Mouse (Mus musculus) MEL (cell line): ENCODE measurements around the gene Uncx. TPM values are rescaled to one million over a fixed set of nuclear protein-coding genes. Genes with fewer than 3 reads are reported as not detected.

Experiments
- DNase-seq: peaks from one replicate; pipeline ENCODE4 v3.0.0; 2011; ENCODE audit warnings: low read depth, low spot score
- H3K27ac ChIP-seq: 2 replicates; pipeline ENCODE4 v1.5.1; 2012; ENCODE audit warnings: low read depth, mild to moderate bottlenecking, control low read depth, low read length, moderate library complexity; ENCODE audit not compliant: control insufficient read depth
- H3K27me3 ChIP-seq, 2 experiments: fragments of 150-350 bp in 1 of 2; sonication (generic) in 1 of 2; 2 replicates each; pipeline ENCODE4 v1.6.1; 2012; ENCODE audit warnings: low read length in 2 of 2, mild to moderate bottlenecking in 2 of 2, improper control_type of control experiment in 1 of 2, moderate library complexity in 1 of 2; ENCODE audit not compliant: insufficient read depth in 2 of 2, control insufficient read depth in 1 of 2
- H3K36me3 ChIP-seq, 2 experiments: 2 replicates each; pipeline ENCODE4 v1.6.1; 2012 to 2014; ENCODE audit warnings: low read length in 2 of 2, improper control_type of control experiment in 1 of 2, inconsistent platforms in 1 of 2, mild to moderate bottlenecking in 1 of 2; ENCODE audit not compliant: insufficient read depth in 2 of 2, control insufficient read depth in 1 of 2
- H3K4me1 ChIP-seq, 2 experiments: fragments of 150-350 bp in 1 of 2; sonication (generic) in 1 of 2; 2 replicates each; pipeline ENCODE4 v1.6.1; 2012; ENCODE audit warnings: low read length in 2 of 2, improper control_type of control experiment in 1 of 2, mild to moderate bottlenecking in 1 of 2; ENCODE audit not compliant: insufficient read depth in 2 of 2, control insufficient read depth in 1 of 2
- H3K4me3 ChIP-seq, 2 experiments: fragments of 150-350 bp in 1 of 2; sonication (generic) in 1 of 2; 2 replicates each; pipeline ENCODE4 v1.5.1; 2012; ENCODE audit warnings: low read depth in 2 of 2, low read length in 2 of 2, mild to moderate bottlenecking in 2 of 2, moderate library complexity in 2 of 2, control low read depth in 1 of 2, improper control_type of control experiment in 1 of 2; ENCODE audit not compliant: control insufficient read depth in 1 of 2, insufficient read depth in 1 of 2
- H3K79me2 ChIP-seq: 2 replicates; pipeline ENCODE4 v1.6.1; 2012; ENCODE audit warnings: mild to moderate bottlenecking, low read length, moderate library complexity; ENCODE audit not compliant: control insufficient read depth, poor library complexity, insufficient read depth
- H3K9ac ChIP-seq: 2 replicates; pipeline ENCODE4 v1.6.1; 2012; ENCODE audit warnings: low read depth, mild to moderate bottlenecking, control low read depth, low read length, moderate library complexity; ENCODE audit not compliant: control insufficient read depth, poor library complexity, severe bottlenecking
- H3K9me3 ChIP-seq: fragments of 150-350 bp; sonication (generic); replicated peaks from 2 replicates; pipeline ENCODE4 v1.6.1; 2012; ENCODE audit warnings: mild to moderate bottlenecking, low read length, improper control_type of control experiment, moderate library complexity; ENCODE audit not compliant: insufficient read depth
- BHLHE40 ChIP-seq: IDR thresholded peaks from 2 replicates; pipeline ENCODE4 v1.6.1; 2012; ENCODE audit warnings: low read depth, mild to moderate bottlenecking, inconsistent platforms, low read length, improper control_type of control experiment, borderline replicate concordance
- CTCF ChIP-seq, 3 experiments: IDR thresholded peaks in 2 of 3; conservative IDR thresholded peaks in 1 of 3; 2 replicates each; pipeline ENCODE4 v1.5.1; 2011 to 2012; ENCODE audit warnings: low read length in 3 of 3, low read depth in 2 of 3, mild to moderate bottlenecking in 2 of 3, improper control_type of control experiment in 1 of 3, inconsistent platforms in 1 of 3, mixed read lengths in 1 of 3, moderate library complexity in 1 of 3; ENCODE audit not compliant: control insufficient read depth in 1 of 3, insufficient read depth in 1 of 3, poor library complexity in 1 of 3, severe bottlenecking in 1 of 3
- EP300 ChIP-seq, 2 experiments: IDR thresholded peaks; 2 replicates each; pipeline ENCODE4 v1.6.1; 2011; ENCODE audit warnings: improper control_type of control experiment in 2 of 2, low read length in 2 of 2, low read depth in 1 of 2, mild to moderate bottlenecking in 1 of 2
- ETS1 ChIP-seq: IDR thresholded peaks from 2 replicates; pipeline ENCODE4 v1.6.1; 2012; ENCODE audit warnings: low read depth, mild to moderate bottlenecking, inconsistent platforms, low read length, improper control_type of control experiment, moderate library complexity
- GATA1 ChIP-seq: IDR thresholded peaks from 2 replicates; pipeline ENCODE4 v1.6.1; 2011; ENCODE audit warnings: low read depth, low read length, improper control_type of control experiment
- HCFC1 ChIP-seq: IDR thresholded peaks from 2 replicates; pipeline ENCODE4 v1.6.1; 2012; ENCODE audit warnings: low read depth, mild to moderate bottlenecking, inconsistent platforms, low read length, improper control_type of control experiment, moderate library complexity
- JUND ChIP-seq: IDR thresholded peaks from 2 replicates; pipeline ENCODE4 v1.6.1; 2011; ENCODE audit warnings: low read depth, mild to moderate bottlenecking, improper control_type of control experiment, low read length
- MAZ ChIP-seq: IDR thresholded peaks from 2 replicates; pipeline ENCODE4 v1.6.1; 2012; ENCODE audit warnings: low read depth, mild to moderate bottlenecking, inconsistent platforms, low read length, improper control_type of control experiment
- MEF2A ChIP-seq: IDR thresholded peaks from 2 replicates; pipeline ENCODE4 v1.6.1; 2014; ENCODE audit warnings: low read depth, mild to moderate bottlenecking, inconsistent platforms, low read length, improper control_type of control experiment; ENCODE audit not compliant: poor library complexity, insufficient replicate concordance, severe bottlenecking; ENCODE audit errors: extremely low read depth
- MYC ChIP-seq: IDR thresholded peaks from 2 replicates; pipeline ENCODE4 v1.6.1; 2011; ENCODE audit warnings: low read depth, mild to moderate bottlenecking, low read length, improper control_type of control experiment, moderate library complexity
- NRF1 ChIP-seq: IDR thresholded peaks from 2 replicates; pipeline ENCODE4 v1.6.1; 2014; ENCODE audit warnings: low read depth, mild to moderate bottlenecking, inconsistent platforms, low read length, improper control_type of control experiment, moderate library complexity; ENCODE audit not compliant: poor library complexity, insufficient read depth, severe bottlenecking
- POLR2AphosphoS5 ChIP-seq: IDR thresholded peaks from 2 replicates; pipeline ENCODE4 v1.6.1; 2012; ENCODE audit warnings: low read depth, borderline replicate concordance, mild to moderate bottlenecking, inconsistent platforms, low read length, moderate library complexity, mixed read lengths
- RAD21 ChIP-seq: IDR thresholded peaks from 2 replicates; pipeline ENCODE4 v1.6.1; 2011; ENCODE audit warnings: mild to moderate bottlenecking, low read depth, low read length, improper control_type of control experiment
- RCOR1 ChIP-seq: IDR thresholded peaks from 2 replicates; pipeline ENCODE4 v1.6.1; 2012; ENCODE audit warnings: low read depth, mild to moderate bottlenecking, inconsistent platforms, low read length, improper control_type of control experiment
- SIN3A ChIP-seq: IDR thresholded peaks from 2 replicates; pipeline ENCODE4 v1.6.1; 2012; ENCODE audit warnings: low read length, improper control_type of control experiment, inconsistent platforms
- SMC3 ChIP-seq: IDR thresholded peaks from 2 replicates; pipeline ENCODE4 v1.6.1; 2011; ENCODE audit warnings: low read depth, low read length, improper control_type of control experiment
- TAL1 ChIP-seq: IDR thresholded peaks from 2 replicates; pipeline ENCODE4 v1.6.1; 2012; ENCODE audit warnings: mild to moderate bottlenecking, inconsistent platforms, low read length, moderate library complexity, mixed read lengths
- UBTF ChIP-seq: IDR thresholded peaks from 2 replicates; pipeline ENCODE4 v1.6.1; 2012; ENCODE audit warnings: low read depth, mild to moderate bottlenecking, inconsistent platforms, low read length, improper control_type of control experiment, moderate library complexity, borderline replicate concordance; ENCODE audit not compliant: insufficient read depth
- USF1 ChIP-seq: IDR thresholded peaks from 2 replicates; pipeline ENCODE4 v1.6.1; 2014; ENCODE audit warnings: low read depth, mild to moderate bottlenecking, inconsistent platforms, low read length, improper control_type of control experiment, moderate library complexity
- ZMIZ1 ChIP-seq: IDR thresholded peaks from 2 replicates; pipeline ENCODE4 v1.6.1; 2012; ENCODE audit warnings: low read depth, mild to moderate bottlenecking, inconsistent platforms, low read length, improper control_type of control experiment, moderate library complexity
- ZNF384 ChIP-seq: IDR thresholded peaks from 2 replicates; pipeline ENCODE4 v1.6.1; 2012; ENCODE audit warnings: low read depth, mild to moderate bottlenecking, inconsistent platforms, low read length, improper control_type of control experiment
- polyA plus RNA-seq, 2 experiments: library from polyadenylated mRNA; stranded (reverse) in 1 of 2; unstranded in 1 of 2; fragments of >175 nt in 1 of 2; fragments of >200 nt in 1 of 2; gene quantifications; 2 replicates each; pipeline versions ENCODE4 v1.2.1 to v1.2.4; 2012; ENCODE audit warnings: low replicate concordance in 2 of 2, low read depth in 1 of 2; ENCODE audit not compliant: insufficient read length in 2 of 2, insufficient read depth in 1 of 2, missing spikeins in 1 of 2
- total RNA-seq: library from RNA; depleted of rRNA; stranded (reverse); fragments of 300-350 nt; gene quantifications from 2 replicates; pipeline ENCODE4 v1.2.3, GENCODE M21; 2012; rRNA removed

The Uncx gene
- total RNA-seq, result not detected in 2 replicates
- not detected for polyA plus RNA-seq

GRCm38 (mm10) chr5:139543214-139543613, at the start of gene Uncx:
TSS of gene Uncx (plus strand) at chr5:139543494.
- Histone ChIP-seq H3K9me3 (no peaks in the 10 kb centered on the region), H3K79me2 (no peaks in the 10 kb centered on the region), H3K27me3 (no peaks in the 10 kb centered on the region), H3K4me3 (no peak within 1 kb of the TSS)
- DNase-seq, result no peak
- no peak for TF ChIP-seq EP300 (IDR thresholded peaks at IDR 0.05; ENCODE audit: low read depth in 1 of 2, low read length in 2 of 2)
- no peak for TF ChIP-seq MEF2A
- no peak for TF ChIP-seq SIN3A
- no peak for TF ChIP-seq SMC3
- TF ChIP-seq GATA1, result no peak
- TF ChIP-seq TAL1, result no peak
- TF ChIP-seq, all 39 proteins: peak for 0
- Histone ChIP-seq H3K27ac (no peak within 1 kb of the TSS), H3K4me1 (no peaks in the 10 kb centered on the region), H3K9ac (no peak within 1 kb of the TSS), H3K36me3 (no peaks in the 10 kb centered on the region)

- no peak for DNase-seq
- TF ChIP-seq RAD21, result no peak
- TF ChIP-seq BHLHE40, result no peak
- TF ChIP-seq USF1, result no peak
- no peak for TF ChIP-seq ETS1
- no peak for TF ChIP-seq MYC
- no peak for TF ChIP-seq RCOR1
- TF ChIP-seq HCFC1, result no peak
- no peak for TF ChIP-seq MAZ
- TF ChIP-seq SIN3A, result no peak
- TF ChIP-seq JUND, result no peak
- no peak for TF ChIP-seq ZNF384
- no peak for TF ChIP-seq CTCF (IDR thresholded peaks at IDR 0.05 in 2 of 3, conservative IDR thresholded peaks at IDR 0.05 in 1 of 3; ENCODE audit: control insufficient read depth in 1 of 3, insufficient read depth in 1 of 3, low read depth in 2 of 3, low read length in 3 of 3, poor library complexity in 1 of 3, severe bottlenecking in 1 of 3)
- TF ChIP-seq ZMIZ1, result no peak
- TF ChIP-seq UBTF, result no peak
- TF ChIP-seq POLR2AphosphoS5, result no peak
- TF ChIP-seq NRF1, result no peak
- no peaks in the 10 kb centered on the region for H3K9me3 ChIP-seq
- no peaks in the 10 kb centered on the region for H3K4me1 ChIP-seq
- no peak overlapping the region for H3K4me3 ChIP-seq
- H3K27ac ChIP-seq, result no peak overlapping the region
- H3K9ac ChIP-seq, result no peak overlapping the region
- H3K79me2 ChIP-seq, result no peaks in the 10 kb centered on the region
- no peaks in the 10 kb centered on the region for H3K36me3 ChIP-seq
- peaks cover 2 to 8% of the 10 kb centered on the region in 2 experiments; a peak in 3 of 4 replicates for H3K27me3 ChIP-seq
Observed at GRCm38 (mm10) chr5:139493690-139494089, 49.6 kb upstream of the Uncx start.
